Mouse (Mus musculus) heart, postnatal 14 days (tissue): ENCODE data around the gene Apbb2. TPM values are rescaled to one million over a fixed set of nuclear protein-coding genes. Genes with fewer than 3 reads are reported as not detected.
"Not testable (repeated sequence)": the region's sequence is repeated elsewhere in the genome, so short reads cannot be mapped to it uniquely, and the experiment has no call there.

Experiments used
- DNase-seq, 2 experiments: peaks; one replicate each; pipeline ENCODE4 v3.0.0; 2021 to 2022
- intact Hi-C: fragments of 180-260 bp; cut with DNase I; formaldehyde crosslinking; loops from one replicate; pipeline ENCODE4 v1.15.1; 2025
- total RNA-seq, 2 experiments: library from RNA; stranded (reverse); gene quantifications; 2 replicates each; pipeline ENCODE4 v1.2.3; 2021

Apbb2 gene
- total RNA-seq, 2 experiments from 2014 or later: 48.0 to 55.1 TPM

DNA sequence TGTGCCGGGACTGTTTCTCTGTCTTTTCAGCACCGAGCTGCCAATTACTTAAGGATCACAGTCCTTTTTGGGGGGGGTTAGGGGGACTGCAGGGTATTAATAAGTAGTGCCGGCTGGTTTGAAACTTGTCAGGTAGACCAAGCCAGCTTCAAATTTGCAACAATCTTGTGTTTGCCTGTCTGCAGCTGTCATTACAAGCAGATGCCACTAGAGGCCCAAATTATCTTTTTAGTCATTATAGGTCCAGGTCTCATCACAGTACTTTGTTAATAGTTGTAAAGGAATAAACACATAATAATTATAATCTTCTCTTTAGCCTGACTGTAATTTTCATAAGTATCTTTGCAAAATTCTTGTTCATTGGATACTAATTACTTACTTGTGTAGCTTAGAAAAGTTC lies 344.2 kb downstream of the Apbb2 start:
- DNase-seq: no peak
- intact Hi-C loops: no loop called here

DNA sequence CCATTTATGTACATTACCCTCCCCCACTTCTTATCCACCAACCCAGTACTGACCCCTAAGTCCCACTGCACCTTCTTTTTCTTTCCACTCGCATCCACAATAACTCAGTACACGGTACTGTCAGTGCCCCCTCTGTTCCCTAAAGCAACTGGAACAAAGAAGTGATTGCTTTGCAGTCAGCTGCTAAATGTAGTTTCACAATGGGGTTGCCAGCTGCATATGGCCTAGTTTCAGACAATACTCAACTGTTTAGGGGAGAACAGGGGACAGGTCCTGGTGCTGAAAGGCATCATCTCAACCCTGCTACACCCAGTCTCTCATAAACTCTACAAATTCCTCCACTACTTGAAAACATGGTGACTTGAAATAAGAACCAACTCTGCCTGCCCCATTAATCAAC lies 347.4 kb downstream of the Apbb2 start:
- DNase-seq: no peak
- intact Hi-C loops: no loop called here

DNA sequence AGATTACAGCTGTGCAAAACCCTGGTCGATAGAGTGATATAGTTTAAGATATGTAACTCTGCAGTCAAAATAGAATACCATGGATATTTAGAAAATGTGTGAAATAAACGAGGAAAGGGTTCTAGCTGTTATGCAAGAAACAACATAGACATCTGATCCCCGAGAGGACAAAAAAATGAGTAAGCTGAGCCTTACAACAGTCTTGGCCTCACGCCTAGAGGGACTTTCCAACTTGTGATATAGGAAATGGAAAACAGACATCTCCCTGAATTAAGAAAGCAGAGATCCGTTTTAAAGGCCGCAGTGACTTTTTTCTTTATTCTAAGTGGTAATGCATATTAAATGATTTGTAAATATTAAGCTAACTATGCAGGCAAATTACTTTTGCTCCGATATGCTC lies 349.0 kb downstream of the Apbb2 start:
- intact Hi-C loops: no loop called here

DNA sequence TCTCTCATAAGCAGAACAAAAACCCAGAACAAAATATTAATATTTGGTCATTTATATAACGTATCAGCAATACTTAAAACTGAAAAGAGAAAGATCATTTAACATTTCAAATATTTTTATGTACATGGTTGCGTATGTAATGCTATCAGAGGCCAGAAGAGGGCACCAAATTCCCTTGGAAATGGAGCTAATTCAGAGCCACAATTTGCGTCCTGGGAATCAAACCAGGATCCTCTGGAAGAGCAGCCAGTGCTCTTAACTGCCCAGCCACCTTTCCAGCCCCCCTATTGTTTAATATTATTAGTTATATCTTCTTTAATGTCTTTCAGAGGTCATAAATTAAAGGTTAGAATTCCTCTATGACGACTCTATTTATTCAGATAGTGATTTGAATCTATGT lies 355.2 kb downstream of the Apbb2 start:
- intact Hi-C loops: loop anchor here (5.0 kb wide), 3 partner anchors 54 to 399 kb away; no protein-coding TSS in a partner anchor
- peak; percentile 20 to 50 for DNase-seq

More for the DNA sequence above, 349.0 kb downstream of the Apbb2 start:
- peak; percentile 26 to 52 for DNase-seq

DNA sequence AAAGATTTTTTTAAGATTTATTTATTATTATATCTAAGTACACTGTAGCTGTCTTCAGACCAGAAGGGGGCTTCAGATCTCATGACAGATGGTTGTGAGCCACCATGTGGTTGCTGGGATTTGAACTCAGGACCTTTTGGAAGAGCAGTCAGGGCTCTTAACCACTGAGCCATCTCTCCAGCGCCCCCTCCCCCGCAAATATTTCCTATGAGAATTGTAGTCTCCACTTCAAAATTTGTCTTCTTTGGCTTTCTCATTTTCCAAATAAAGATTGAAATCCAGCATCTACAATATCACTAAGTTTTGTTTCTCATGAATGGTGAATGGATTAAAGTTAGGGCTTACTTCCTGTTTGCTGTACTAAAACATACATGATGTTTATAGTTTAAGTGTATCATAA lies 356.1 kb downstream of the Apbb2 start:
- intact Hi-C loops: loop anchor here (5.0 kb wide), 3 partner anchors 55 to 400 kb away; no protein-coding TSS in a partner anchor
- DNase-seq: no peak

DNA sequence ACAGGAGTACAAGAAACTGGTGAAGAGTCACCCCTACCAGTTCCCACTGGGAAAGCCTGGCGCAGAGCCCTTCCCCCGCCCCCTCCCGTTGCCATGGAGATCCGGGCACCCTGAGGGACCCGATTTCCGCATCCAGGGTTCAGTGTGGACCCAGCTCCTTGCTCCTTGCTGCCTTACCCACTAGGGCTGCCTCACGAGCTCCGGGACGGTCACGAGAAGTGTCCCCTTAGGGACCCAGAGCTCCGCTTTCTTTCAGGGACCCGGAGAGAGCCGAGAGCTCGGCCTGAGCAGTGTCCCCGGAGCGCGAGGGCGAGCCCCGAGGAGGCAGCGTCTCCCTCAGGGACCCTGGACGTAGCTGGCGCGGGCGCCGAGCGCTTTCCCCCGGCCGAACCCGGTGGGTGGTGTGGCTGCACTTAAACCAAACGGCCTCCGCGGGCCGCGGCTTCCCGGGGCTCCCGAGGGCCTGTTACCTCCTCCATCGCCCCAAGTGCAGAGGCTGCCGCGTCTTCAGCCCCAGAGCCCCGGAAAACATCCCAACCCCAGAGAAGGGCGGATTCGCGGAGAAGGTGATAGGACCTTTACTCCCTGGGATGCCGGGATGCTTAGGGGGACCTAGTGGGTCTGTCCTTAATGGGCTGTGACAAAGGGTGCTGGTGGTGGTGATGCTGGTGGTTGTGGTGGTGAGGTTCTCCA lies 358.7 kb downstream of the Apbb2 start, which contains the start of gene Nsun7:
TSS of gene Nsun7 (plus strand) at position 142 of the 693 bp plus-strand sequence.
- DNase-seq: peak; percentile 70 to 79
- intact Hi-C loops: loop anchor here (5.0 kb wide), 3 partner anchors 57 to 402 kb away; no protein-coding TSS in a partner anchor

DNA sequence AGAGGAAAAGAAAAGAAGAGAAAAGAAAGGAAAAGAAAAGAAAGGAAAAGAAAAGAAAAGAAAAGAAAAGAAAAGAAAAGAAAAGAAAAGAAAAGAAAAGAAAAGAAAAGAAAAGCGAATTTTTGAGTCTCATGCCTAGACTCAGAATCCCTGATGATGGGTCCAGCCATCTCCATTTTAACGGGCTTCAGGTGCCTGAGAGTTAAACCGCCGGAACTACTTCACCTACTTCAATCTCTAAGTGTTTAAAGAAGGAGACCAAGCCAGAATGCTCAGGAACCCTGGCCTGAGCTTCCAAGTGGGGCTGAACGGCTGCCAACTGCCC lies 359.2 kb downstream of the Apbb2 start:
- DNase-seq, intact Hi-C loops: not testable (repeated sequence)

DNA sequence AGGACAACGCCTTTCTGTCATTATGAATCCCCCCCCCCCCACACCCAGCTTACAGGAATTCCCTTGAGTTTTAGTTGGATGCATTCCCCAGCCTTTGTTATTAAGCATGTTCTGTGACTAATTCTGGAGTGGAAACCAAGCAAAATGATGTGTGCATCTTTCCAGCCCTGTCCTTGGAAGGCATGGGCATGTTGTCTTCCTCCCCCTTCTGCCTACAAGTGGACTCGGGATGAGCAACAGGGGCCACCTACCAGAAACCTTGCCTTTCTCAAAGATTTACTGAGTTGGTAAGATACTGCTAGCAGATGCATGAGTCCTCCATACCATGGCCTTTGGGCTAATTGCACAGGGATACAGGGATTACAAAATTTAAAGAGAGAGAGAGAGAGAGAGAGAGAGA lies 359.6 kb downstream of the Apbb2 start:
- no peak for DNase-seq
- intact Hi-C loops: no loop called here

DNA sequence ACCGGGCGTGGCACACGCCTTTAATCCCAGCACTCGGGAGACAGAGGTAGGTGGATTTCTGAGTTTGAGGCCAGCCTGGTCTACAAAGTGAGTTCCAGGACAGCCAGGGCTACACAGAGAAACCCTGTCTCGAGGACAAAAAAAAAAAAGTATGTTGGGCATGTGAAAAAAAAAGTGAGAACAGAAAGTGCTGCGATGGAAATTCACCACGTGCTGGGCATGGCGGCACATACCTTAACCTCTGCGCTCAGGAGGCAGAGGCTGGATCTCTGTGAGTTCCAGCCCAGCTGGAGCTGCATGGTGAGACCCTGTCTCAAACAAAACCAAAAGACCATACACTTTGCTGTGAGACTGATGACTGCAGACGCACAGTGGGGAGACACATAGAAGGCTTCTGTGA lies 363.5 kb downstream of the Apbb2 start:
- intact Hi-C loops: no loop called here
- DNase-seq: no peak

DNA sequence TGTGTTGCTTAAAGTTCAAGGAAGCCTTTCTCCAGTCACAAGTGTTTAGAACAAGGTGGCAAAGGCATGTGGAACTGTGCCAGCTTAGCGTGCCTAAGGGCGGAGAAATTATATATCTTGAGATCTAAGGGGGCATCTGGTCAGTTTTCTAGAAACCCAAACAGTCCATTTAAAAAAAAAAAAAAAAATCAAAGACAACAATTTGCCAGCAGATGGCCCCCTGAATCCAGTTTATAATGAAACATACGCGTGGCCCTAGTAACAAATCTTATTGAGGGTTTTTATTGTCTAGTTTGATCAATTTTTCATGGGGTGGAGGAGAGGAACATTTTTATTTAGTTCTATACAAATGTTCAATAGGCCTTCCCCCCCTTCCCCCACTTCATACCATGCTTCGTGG lies 365.4 kb downstream of the Apbb2 start:
- intact Hi-C loops: no loop called here

More for the DNA sequence above, 365.4 kb downstream of the Apbb2 start:
- DNase-seq: no peak

Other genes with a start within 250 kb of the Apbb2 start
- 10 to 100 TPM; 13.8 to 14.1 TPM for gene Uchl1, start 57.3 kb upstream of the Apbb2 start, total RNA-seq
- 100 to 1,000 TPM; 189 to 196 TPM for gene Limch1, start 127.0 kb upstream of the Apbb2 start, total RNA-seq